Mouse (Mus musculus) erythroblast, embryonic 14.5 days (primary cell): ENCODE results near the gene Nat8f1.

ENCODE experiments used
- GATA1 ChIP-seq: IDR thresholded peaks from 2 replicates; pipeline ENCODE4 v1.6.1; 2012; ENCODE audit warnings: low read length, inconsistent platforms, mixed read lengths
- TAL1 ChIP-seq: IDR thresholded peaks from 3 replicates; pipeline ENCODE4 v1.6.1; 2012; ENCODE audit warnings: low read length, inconsistent platforms, mixed read lengths

- TF ChIP-seq TAL1 = no peak
- TF ChIP-seq GATA1 = no peak
Measured at GRCm38 (mm10) chr6:85867726-85868690, 47.5 kb downstream of the Nat8f1 start.
